Mouse (Mus musculus) heart, adult 11 months (tissue): ENCODE data around the gene Pitx2.

ENCODE experiments used
- DNase-seq: peaks from one replicate; pipeline ENCODE4 v3.0.0; 2022

The Pitx2 gene

GRCm38 (mm10) chr3:129199609-129200500 is at the start of gene Pitx2:
TSS of gene Pitx2 (plus strand) at chr3:129199878.
- peak; percentile 85 for DNase-seq

- DNase-seq: peak; percentile 74
These were observed 49.7 kb upstream of the Pitx2 start for GRCm38 (mm10) chr3:129150001-129150400.

GRCm38 (mm10) chr3:129151096-129151685 is 48.5 kb upstream of the Pitx2 start:
- no peak for DNase-seq

- DNase-seq: no peak
These were observed 40.8 kb upstream of the Pitx2 start for GRCm38 (mm10) chr3:129158812-129159370.

GRCm38 (mm10) chr3:129161333-129162035 is 38.2 kb upstream of the Pitx2 start:
- DNase-seq: no peak

GRCm38 (mm10) chr3:129164246-129164645 is 35.4 kb upstream of the Pitx2 start:
- no peak for DNase-seq

- DNase-seq: no peak
These were observed 34.0 kb upstream of the Pitx2 start for GRCm38 (mm10) chr3:129165715-129166114.

GRCm38 (mm10) chr3:129166684-129167083 is 33.0 kb upstream of the Pitx2 start:
- DNase-seq: no peak

- DNase-seq: no peak
These were observed 29.3 kb upstream of the Pitx2 start for GRCm38 (mm10) chr3:129170416-129170815.

- DNase-seq: no peak
These were observed 27.9 kb upstream of the Pitx2 start for GRCm38 (mm10) chr3:129171789-129172188.

- DNase-seq: no peak
These were observed 5.2 kb upstream of the Pitx2 start for GRCm38 (mm10) chr3:129194436-129194835.

- DNase-seq: no peak
These were observed 4.6 kb upstream of the Pitx2 start for GRCm38 (mm10) chr3:129195036-129195435.

- DNase-seq: no peak
These were observed 3.7 kb upstream of the Pitx2 start for GRCm38 (mm10) chr3:129195816-129196549.

GRCm38 (mm10) chr3:129196550-129196919 is 3.1 kb upstream of the Pitx2 start:
- DNase-seq: no peak

- DNase-seq: no peak
These were observed 2.6 kb upstream of the Pitx2 start for GRCm38 (mm10) chr3:129197035-129197434.

GRCm38 (mm10) chr3:129197786-129198626 is 1.7 kb upstream of the Pitx2 start:
- DNase-seq: no peak

- no peak for DNase-seq
These were observed 1.1 kb upstream of the Pitx2 start for GRCm38 (mm10) chr3:129198627-129198903.

GRCm38 (mm10) chr3:129199160-129199608 is 494 bp upstream of the Pitx2 start:
- DNase-seq: peak; percentile 78

GRCm38 (mm10) chr3:129200501-129200890 is 818 bp downstream of the Pitx2 start:
- DNase-seq: no peak

GRCm38 (mm10) chr3:129201156-129201555 is 1.5 kb downstream of the Pitx2 start:
- no peak for DNase-seq

GRCm38 (mm10) chr3:129201681-129202255 is 2.1 kb downstream of the Pitx2 start:
- no peak for DNase-seq
